Mouse (Mus musculus): ENCODE measurements around the gene Slc8a1. TPM values are rescaled to one million over a fixed set of nuclear protein-coding genes. Genes with fewer than 3 reads are reported as not detected.

The Slc8a1 gene
- 0.22 and 0.42 TPM in 2 replicates for polyA plus RNA-seq (2012; rRNA removed)
- polyA plus RNA-seq (2014; fragmentation: Nextera tagmentation; extraction: Ambion mirVana) = 0.40 and 0.65 TPM in 2 replicates

- no peak within 1 kb of the TSS for H3K27ac ChIP-seq
- WGBS (ENCODE audit: insufficient replicate concordance) = 71% methylated on average over 14 of the region's 14 CpGs
- no peak for DNase-seq (ENCODE audit: low read depth in 3 of 3, low spot score in 3 of 3)
- TF ChIP-seq CTCF (IDR thresholded peaks at IDR 0.05; ENCODE audit: low read depth) (no peak), EP300 (IDR thresholded peaks at IDR 0.05; ENCODE audit: low read depth) (no peak)
- H3K9me3 ChIP-seq (ENCODE audit: control insufficient read depth, low read length) = no peaks in the 10 kb centered on the region
- H3K36me3 ChIP-seq (replicated peaks; ENCODE audit: control insufficient read depth, insufficient read depth, low read depth) = no peaks in the 10 kb centered on the region
- no peak for ATAC-seq (ENCODE audit: insufficient read depth)
- H3K4me3 ChIP-seq (ENCODE audit: insufficient read depth in 1 of 2, low read depth in 2 of 2, low read length in 2 of 2) = no peak within 1 kb of the TSS
- no peaks in the 10 kb centered on the region for H3K27me3 ChIP-seq (ENCODE audit: control insufficient read depth, insufficient read depth, low read length)
- no peaks in the 10 kb centered on the region for H3K4me1 ChIP-seq (replicated peaks; ENCODE audit: control insufficient read depth in 2 of 2, insufficient read depth in 2 of 2, low read length in 1 of 2)
- H3K9ac ChIP-seq (replicated peaks) = no peak within 1 kb of the TSS
- H3K4me2 ChIP-seq (ENCODE audit: low read depth) = no peak within 1 kb of the TSS
Observed at GRCm38 (mm10) chr17:81738311-81738755, at the start of gene Slc8a1. TSS of gene Slc8a1 (minus strand) at chr17:81738377.

DNA sequence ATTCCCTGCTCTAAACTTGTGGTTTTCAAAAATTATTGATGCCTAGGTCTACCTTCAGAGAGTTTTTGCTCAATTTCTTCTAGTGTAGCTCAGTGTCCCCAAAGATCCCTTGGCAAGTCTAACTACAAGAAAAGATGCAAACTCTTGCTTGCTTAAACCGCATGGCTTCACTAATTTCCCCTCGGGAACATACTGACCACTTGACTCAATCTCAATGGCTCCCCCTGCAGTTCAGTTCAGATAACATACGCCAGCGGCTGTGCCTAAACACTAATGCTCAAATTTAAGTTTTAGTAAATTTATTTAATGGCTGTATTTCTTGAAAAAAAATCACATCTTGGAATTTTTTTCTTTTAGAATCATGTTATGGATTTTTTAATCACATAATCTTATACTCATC is 49.2 kb upstream of the Slc8a1 start:
- TF ChIP-seq CTCF (IDR thresholded peaks at IDR 0.05; ENCODE audit: low read depth) = peak; percentile 48
- no peak for TF ChIP-seq EP300 (IDR thresholded peaks at IDR 0.05; ENCODE audit: low read depth)
- H3K27ac ChIP-seq = no peak overlapping the region
- ATAC-seq (ENCODE audit: insufficient read depth) (no peak), DNase-seq (ENCODE audit: low read depth in 3 of 3, low spot score in 3 of 3) (peak in 2 of 3 experiments; percentile 2 to 13)
- no peaks in the 10 kb centered on the region for H3K4me1 ChIP-seq (replicated peaks; ENCODE audit: control insufficient read depth in 2 of 2, insufficient read depth in 2 of 2, low read length in 1 of 2)
- no peaks in the 10 kb centered on the region for H3K9me3 ChIP-seq (ENCODE audit: control insufficient read depth, low read length)
- WGBS (ENCODE audit: insufficient replicate concordance) = 29% methylated on average over 4 of the region's 4 CpGs
- H3K4me2 ChIP-seq (ENCODE audit: low read depth) = no peak overlapping the region
- no peaks in the 10 kb centered on the region for H3K36me3 ChIP-seq (replicated peaks; ENCODE audit: control insufficient read depth, insufficient read depth, low read depth)
- H3K4me3 ChIP-seq (ENCODE audit: insufficient read depth in 1 of 2, low read depth in 2 of 2, low read length in 2 of 2) = no peak overlapping the region
- no peaks in the 10 kb centered on the region for H3K27me3 ChIP-seq (ENCODE audit: control insufficient read depth, insufficient read depth, low read length)
- H3K9ac ChIP-seq (replicated peaks) = no peak overlapping the region

DNA sequence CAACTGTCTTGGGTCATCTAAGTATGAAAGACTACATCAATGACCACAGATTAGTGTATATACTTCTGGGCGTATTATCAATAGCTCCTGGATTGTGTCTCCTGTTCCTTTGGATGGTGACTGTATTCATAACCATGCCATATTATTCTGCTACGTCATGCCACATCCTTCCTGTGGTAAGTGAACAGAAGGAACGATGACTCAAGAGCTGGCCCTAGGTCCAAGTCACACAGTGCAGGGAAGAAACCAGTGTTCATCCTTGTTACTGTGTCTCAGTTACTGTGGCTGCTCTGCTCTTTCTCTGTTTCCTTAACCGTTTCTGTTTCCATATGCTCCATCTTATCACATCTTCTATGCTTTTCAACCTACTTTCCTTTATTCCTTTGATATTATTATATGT is 44.1 kb upstream of the Slc8a1 start:
- Histone ChIP-seq H3K9ac (replicated peaks) (no peak overlapping the region), H3K36me3 (replicated peaks; ENCODE audit: control insufficient read depth, insufficient read depth, low read depth) (no peaks in the 10 kb centered on the region), H3K4me1 (replicated peaks; ENCODE audit: control insufficient read depth in 2 of 2, insufficient read depth in 2 of 2, low read length in 1 of 2) (no peaks in the 10 kb centered on the region), H3K9me3 (ENCODE audit: control insufficient read depth, low read length) (no peaks in the 10 kb centered on the region), H3K4me2 (ENCODE audit: low read depth) (no peak overlapping the region), H3K27ac (no peak overlapping the region), H3K27me3 (ENCODE audit: control insufficient read depth, insufficient read depth, low read length) (no peaks in the 10 kb centered on the region), H3K4me3 (ENCODE audit: insufficient read depth in 1 of 2, low read depth in 2 of 2, low read length in 2 of 2) (no peak overlapping the region)
- ATAC-seq (ENCODE audit: insufficient read depth) = no peak
- no peak for TF ChIP-seq EP300 (IDR thresholded peaks at IDR 0.05; ENCODE audit: low read depth)
- DNase-seq (ENCODE audit: low read depth in 3 of 3, low spot score in 3 of 3) = no peak
- 32% methylated on average over 4 of the region's 4 CpGs for WGBS (ENCODE audit: insufficient replicate concordance)

DNA sequence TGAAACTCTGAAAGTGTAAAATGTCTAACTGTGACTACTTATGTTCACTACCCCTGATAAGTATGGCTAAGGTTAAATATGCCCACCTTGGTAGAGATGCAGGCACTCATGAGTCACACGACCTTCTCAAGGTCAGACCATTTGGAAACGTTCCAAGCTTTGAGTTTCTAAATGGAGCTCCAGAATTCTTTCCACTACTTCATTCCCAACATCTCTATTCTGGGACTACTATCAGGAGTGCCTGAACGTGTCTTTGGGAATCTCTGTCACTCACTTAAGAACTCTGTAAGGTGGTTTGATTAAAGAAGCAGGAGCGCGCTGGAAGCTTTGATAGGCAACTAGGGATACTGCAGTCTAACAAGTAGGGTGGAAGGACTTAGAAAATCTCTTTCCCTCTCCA is 43.3 kb upstream of the Slc8a1 start:
- no peak for ATAC-seq (ENCODE audit: insufficient read depth)
- Histone ChIP-seq H3K36me3 (replicated peaks; ENCODE audit: control insufficient read depth, insufficient read depth, low read depth) (no peaks in the 10 kb centered on the region), H3K4me3 (ENCODE audit: insufficient read depth in 1 of 2, low read depth in 2 of 2, low read length in 2 of 2) (no peak overlapping the region), H3K9ac (replicated peaks) (no peak overlapping the region), H3K9me3 (ENCODE audit: control insufficient read depth, low read length) (no peaks in the 10 kb centered on the region), H3K27ac (no peak overlapping the region), H3K4me2 (ENCODE audit: low read depth) (no peak overlapping the region), H3K27me3 (ENCODE audit: control insufficient read depth, insufficient read depth, low read length) (no peaks in the 10 kb centered on the region), H3K4me1 (replicated peaks; ENCODE audit: control insufficient read depth in 2 of 2, insufficient read depth in 2 of 2, low read length in 1 of 2) (no peaks in the 10 kb centered on the region)
- WGBS (ENCODE audit: insufficient replicate concordance) = 58% methylated on average over 5 of the region's 5 CpGs
- DNase-seq (ENCODE audit: low read depth in 3 of 3, low spot score in 3 of 3) = no peak
- no peak for TF ChIP-seq CTCF (IDR thresholded peaks at IDR 0.05; ENCODE audit: low read depth)
- no peak for TF ChIP-seq EP300 (IDR thresholded peaks at IDR 0.05; ENCODE audit: low read depth)

DNA sequence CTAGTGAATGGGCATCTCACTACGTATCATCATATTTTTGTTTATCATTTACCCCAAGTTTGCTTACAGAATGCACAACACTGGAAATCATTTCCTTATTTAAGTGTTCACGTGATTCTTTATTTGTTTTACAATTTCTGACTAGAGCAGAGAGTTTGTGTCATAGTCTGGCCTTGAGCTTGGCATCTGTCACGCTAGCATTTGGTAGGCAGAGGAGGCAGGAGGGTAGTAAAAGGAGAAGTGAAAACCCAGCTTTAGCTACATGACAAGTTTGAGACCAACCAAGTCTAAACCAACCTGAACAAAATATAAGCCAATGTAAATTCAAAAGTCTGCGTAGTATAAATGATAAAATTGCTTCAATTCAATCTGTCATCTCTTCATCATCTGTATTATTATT is 41.7 kb upstream of the Slc8a1 start:
- H3K4me1 ChIP-seq (replicated peaks; ENCODE audit: control insufficient read depth in 2 of 2, insufficient read depth in 2 of 2, low read length in 1 of 2) = no peaks in the 10 kb centered on the region
- no peak for DNase-seq (ENCODE audit: low read depth in 3 of 3, low spot score in 3 of 3)
- ATAC-seq (ENCODE audit: insufficient read depth) = no peak
- H3K9me3 ChIP-seq (ENCODE audit: control insufficient read depth, low read length) = no peaks in the 10 kb centered on the region
- H3K4me2 ChIP-seq (ENCODE audit: low read depth) = no peak overlapping the region
- no peak overlapping the region for H3K9ac ChIP-seq (replicated peaks)
- no peaks in the 10 kb centered on the region for H3K36me3 ChIP-seq (replicated peaks; ENCODE audit: control insufficient read depth, insufficient read depth, low read depth)
- H3K27ac ChIP-seq = no peak overlapping the region
- no peak overlapping the region for H3K4me3 ChIP-seq (ENCODE audit: insufficient read depth in 1 of 2, low read depth in 2 of 2, low read length in 2 of 2)
- 52% methylated on average over 4 of the region's 4 CpGs for WGBS (ENCODE audit: insufficient replicate concordance)
- no peaks in the 10 kb centered on the region for H3K27me3 ChIP-seq (ENCODE audit: control insufficient read depth, insufficient read depth, low read length)
- TF ChIP-seq EP300 (IDR thresholded peaks at IDR 0.05; ENCODE audit: low read depth) (no peak), CTCF (IDR thresholded peaks at IDR 0.05; ENCODE audit: low read depth) (no peak)
